8 mouse cellular contexts compared by ENCODE assay signal in genomic region chr5:104021597-104022378, GRCm38 (mm10). TPM values are rescaled to one million over a fixed set of nuclear protein-coding genes. Genes with fewer than 3 reads are reported as not detected.
DNase-seq lines count a peak whose midpoint lies in the region; ATAC-seq and TF ChIP-seq lines count a peak whose summit lies in the region.

Gene Hsd17b11, minus strand, starts transcription at chr5:104021919.

- intact Hi-C loops in heart, postnatal 36 days (cut with DNase I): loop anchor here (2.0 kb wide), 1 partner anchor 25 kb away; the partner anchor contains the start of gene Nudt9

- WGBS in cerebellum, adult 2 months: 2% methylated on average over 31 of the region's 31 CpGs
- WGBS in forebrain, postnatal 0 days: under 1% methylated on average over 31 of the region's 31 CpGs
- WGBS in lung, adult 2 months: under 1% methylated on average over 31 of the region's 31 CpGs
- WGBS in neural tube, embryonic 15.5 days: 2% methylated on average over 31 of the region's 31 CpGs

- DNase-seq in G1E (ENCODE audit: low spot score): no peak
- peak; percentile 72 for DNase-seq in cerebellum, adult 2 months
- peak; percentile 69 for DNase-seq in forebrain, postnatal 0 days
- peak; percentile 83 to 85 for DNase-seq in heart, postnatal 36 days
- peak; percentile 69 to 71 for DNase-seq in layer of hippocampus, adult 2 months (ENCODE audit: low spot score in 2 of 2)
- DNase-seq in lung, adult 2 months: peak; percentile 82
- DNase-seq in thymus, adult 18-20 months: peak; percentile 62 to 63

- peak within 1 kb of the TSS; percentile 89 for H3K4me2 ChIP-seq in forebrain, postnatal 0 days (ENCODE audit: low read depth)
- H3K4me2 ChIP-seq in neural tube, embryonic 15.5 days: peak within 1 kb of the TSS; percentile 91

- no peaks in the 10 kb centered on the region for H3K36me3 ChIP-seq in G1E (replicated peaks)
- peaks cover 7% of the 10 kb centered on the region; the same call in 1 of the 2 replicates for H3K36me3 ChIP-seq in forebrain, postnatal 0 days (ENCODE audit: insufficient read depth)
- no peaks in the 10 kb centered on the region for H3K36me3 ChIP-seq in neural tube, embryonic 15.5 days

- peak; percentile 61 for ATAC-seq in G1E (ENCODE audit: extremely low read depth, insufficient number of reproducible peaks, low FRiP score, poor library complexity, severe bottlenecking)
- ATAC-seq in forebrain, postnatal 0 days: peak; percentile 80
- ATAC-seq in neural tube, embryonic 15.5 days (ENCODE audit: low FRiP score): peak; percentile 85

- H3K9me3 ChIP-seq in G1E (replicated peaks): no peaks in the 10 kb centered on the region
- no peaks in the 10 kb centered on the region for H3K9me3 ChIP-seq in forebrain, postnatal 0 days (ENCODE audit: low read length)
- H3K9me3 ChIP-seq in neural tube, embryonic 15.5 days (replicated peaks): no peaks in the 10 kb centered on the region

- no peak within 1 kb of the TSS for H3K4me3 ChIP-seq in G1E (ENCODE audit: low read depth, low read length)
- H3K4me3 ChIP-seq in cerebellum, adult 2 months (replicated peaks; ENCODE audit: insufficient read depth, low read depth, low read length): peak within 1 kb of the TSS; percentile 87
- peak within 1 kb of the TSS; percentile 46 for H3K4me3 ChIP-seq in forebrain, postnatal 0 days (ENCODE audit: low read depth, low read length)
- H3K4me3 ChIP-seq in layer of hippocampus, adult 2 months: peak within 1 kb of the TSS; percentile 58
- peak within 1 kb of the TSS; percentile 91 for H3K4me3 ChIP-seq in lung, adult 2 months (replicated peaks; ENCODE audit: extremely low read depth, low read depth, low read length)
- H3K4me3 ChIP-seq in neural tube, embryonic 15.5 days (replicated peaks): peak within 1 kb of the TSS; percentile 53

- peaks cover 3% of the 10 kb centered on the region; the same call in 1 of the 2 replicates for H3K27me3 ChIP-seq in G1E (ENCODE audit: insufficient read depth, low read length)
- H3K27me3 ChIP-seq in cerebellum, adult 2 months (ENCODE audit: control insufficient read depth, insufficient read depth, low read length): no peaks in the 10 kb centered on the region
- no peaks in the 10 kb centered on the region; the same call in 1 of the 2 replicates for H3K27me3 ChIP-seq in forebrain, postnatal 0 days (ENCODE audit: insufficient read depth, low read length)
- 0 out of 2 replicates have a peak, but pooled peaks cover 4% of the 10 kb centered on the region for H3K27me3 ChIP-seq in neural tube, embryonic 15.5 days (replicated peaks)

- peak within 1 kb of the TSS; percentile 75 for H3K9ac ChIP-seq in forebrain, postnatal 0 days
- H3K9ac ChIP-seq in neural tube, embryonic 15.5 days (replicated peaks): peak within 1 kb of the TSS; percentile 58

- peak within 1 kb of the TSS; percentile 32 for H3K27ac ChIP-seq in cerebellum, adult 2 months (ENCODE audit: insufficient read depth, low read length)
- peak within 1 kb of the TSS; percentile 69 for H3K27ac ChIP-seq in forebrain, postnatal 0 days (ENCODE audit: low read depth, low read length)
- peak within 1 kb of the TSS; percentile 94 for H3K27ac ChIP-seq in layer of hippocampus, adult 2 months
- H3K27ac ChIP-seq in neural tube, embryonic 15.5 days (replicated peaks): peak within 1 kb of the TSS; percentile 79

- peaks cover 7% of the 10 kb centered on the region for H3K4me1 ChIP-seq in G1E (ENCODE audit: insufficient read depth, low read depth, low read length)
- no peaks in the 10 kb centered on the region; the same call in 1 of the 2 replicates for H3K4me1 ChIP-seq in cerebellum, adult 2 months (ENCODE audit: control insufficient read depth, insufficient read depth, low read length)
- H3K4me1 ChIP-seq in forebrain, postnatal 0 days (ENCODE audit: insufficient read depth): peaks cover 8% of the 10 kb centered on the region
- H3K4me1 ChIP-seq in lung, adult 2 months (ENCODE audit: control insufficient read depth, insufficient read depth, low read length): peaks cover 18% of the 10 kb centered on the region
- peaks cover 28% of the 10 kb centered on the region for H3K4me1 ChIP-seq in neural tube, embryonic 15.5 days

- TF ChIP-seq POLR2A in cerebellum, adult 2 months (IDR thresholded peaks at IDR 0.05; ENCODE audit: borderline replicate concordance, insufficient read depth, low read length): peak; percentile 41; the same call in 1 of the 2 replicates
- TF ChIP-seq POLR2A in lung, adult 2 months (IDR thresholded peaks at IDR 0.05; ENCODE audit: borderline replicate concordance, extremely low read depth, low read depth, low read length): peak; percentile 80; the same call in 1 of the 2 replicates

- TF ChIP-seq CTCF in G1E (IDR thresholded peaks at IDR 0.05; ENCODE audit: low read depth, low read length): no peak
- no peak for TF ChIP-seq CTCF in cerebellum, adult 2 months (IDR thresholded peaks at IDR 0.05; ENCODE audit: borderline replicate concordance, insufficient read depth, low read depth, low read length)
- TF ChIP-seq CTCF in forebrain, postnatal 0 days (IDR thresholded peaks at IDR 0.05; ENCODE audit: low read depth): no peak; the same call in 1 of the 2 replicates
- peak; percentile 22; the same call in 1 of the 2 replicates for TF ChIP-seq CTCF in layer of hippocampus, adult 2 months (conservative IDR thresholded peaks at IDR 0.05)
- no peak for TF ChIP-seq CTCF in lung, adult 2 months (IDR thresholded peaks at IDR 0.05; ENCODE audit: insufficient read depth, low read length)

RNA-seq across cellular contexts. Expression of gene Hsd17b11, which starts in this region (rescaled TPM):
- total RNA-seq in G1E (2014; fragmentation: Nextera tagmentation) (9.2 and 11.7 TPM in 2 replicates), G1E (2017) (9.0 and 9.5 TPM in 2 replicates)
- polyA plus RNA-seq in G1E (2012): 0.47 and 0.82 TPM in 2 replicates
- polyA plus RNA-seq in cerebellum, adult 2 months (2012; rRNA removed): 27.7 and 29.2 TPM in 2 replicates
- 10.9 and 15.8 TPM in 2 replicates for total RNA-seq in forebrain, postnatal 0 days (2014; rRNA removed)
- polyA plus RNA-seq in forebrain, postnatal 0 days (2015; fragmentation: Nextera tagmentation; extraction: Ambion mirVana): 3.2 and 4.6 TPM in 2 replicates
- 10 to 100 TPM; 32.2 to 37.5 TPM for total RNA-seq in heart, postnatal 36 days (2021)
- total RNA-seq in layer of hippocampus, adult 2 months (2021): 10 to 100 TPM; 48.0 to 53.9 TPM
- 39.8 and 53.1 TPM in 2 replicates for polyA plus RNA-seq in lung, adult 2 months (2012; rRNA removed)
- polyA plus RNA-seq in neural tube, embryonic 15.5 days (2015; fragmentation: Nextera tagmentation; extraction: Ambion mirVana): 4.3 TPM in 2 replicates

Comparison
In these comparisons a context has a peak if more than half of its experiments do, and no peak if none do; other contexts are left out.
1. H3K27ac ChIP-seq: peak in every context shown above with its lines; median percentile 94 in layer of hippocampus, adult 2 months; 79 in neural tube, embryonic 15.5 days; 69 in forebrain, postnatal 0 days; 32 in cerebellum, adult 2 months.